Mouse (Mus musculus) testis, adult 2 months (tissue): ENCODE data around the gene Ubr7.

ENCODE experiments used
- CTCF ChIP-seq: fragments of 200-500 bp; IDR thresholded peaks from 2 replicates; pipeline ENCODE4 v1.5.1; 2012; ENCODE audit warnings: low read depth, mild to moderate bottlenecking, inconsistent platforms, low read length, moderate library complexity; ENCODE audit not compliant: control insufficient read depth, insufficient read depth, insufficient replicate concordance
- POLR2A ChIP-seq: fragments of 200-500 bp; IDR thresholded peaks from 2 replicates; pipeline ENCODE4 v1.6.1; 2012; ENCODE audit warnings: low read depth, mild to moderate bottlenecking, inconsistent platforms, low read length, moderate library complexity; ENCODE audit not compliant: control insufficient read depth

DNA sequence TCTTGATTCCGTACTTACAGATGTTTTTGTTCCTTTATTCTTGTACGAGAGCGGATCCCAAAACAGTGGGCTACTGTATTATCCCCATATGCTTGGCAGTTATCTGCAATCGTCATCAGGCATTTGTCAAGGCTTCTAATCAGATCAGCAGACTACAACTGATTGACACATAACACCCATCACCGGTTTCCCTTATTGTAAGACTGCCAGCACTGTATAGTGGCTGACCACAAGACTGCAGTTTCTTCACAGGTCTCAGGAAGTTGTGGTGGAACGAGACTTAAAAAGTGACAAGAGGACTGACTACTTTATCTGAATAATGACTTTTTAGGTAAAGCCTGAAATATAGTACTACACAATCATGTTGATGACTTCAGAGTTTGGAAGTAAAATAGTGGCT, 12.9 kb upstream of the Ubr7 start:
- TF ChIP-seq CTCF (no peak), POLR2A (no peak)
